Mouse (Mus musculus): Measurements from ENCODE around the gene Sqstm1.

DNA sequence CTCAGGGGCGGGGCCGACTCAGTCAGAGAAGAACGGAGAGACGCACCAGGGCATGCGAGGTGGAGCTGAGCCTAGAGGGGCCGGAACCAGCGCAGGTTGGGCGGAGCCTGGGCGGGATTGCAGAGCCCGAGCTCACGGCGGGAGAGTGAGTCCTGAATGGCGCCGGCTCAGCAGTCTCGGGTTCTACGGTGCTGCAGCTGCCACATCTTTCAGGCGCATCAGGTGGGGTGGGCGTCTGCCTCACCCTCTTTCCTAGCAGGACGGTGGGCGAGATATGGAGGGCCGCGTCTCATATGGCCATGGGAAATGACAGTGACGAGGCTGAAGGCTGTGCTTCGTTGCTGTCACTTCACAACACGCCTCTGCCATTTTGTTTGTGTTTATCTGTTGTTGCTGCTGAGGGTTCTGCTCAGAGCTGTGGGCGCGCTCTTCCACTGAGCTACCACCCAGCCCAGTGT, 35.9 kb downstream of the Sqstm1 start:
- TF ChIP-seq CTCF (IDR thresholded peaks at IDR 0.05; ENCODE audit: extremely low read depth, insufficient read depth, low read length), result no peak
- TF ChIP-seq POLR2A (IDR thresholded peaks at IDR 0.05; ENCODE audit: extremely low read depth, insufficient read depth, low read length), result peak; percentile 91

Data from cortical plate, adult 2 months (tissue).